Mouse (Mus musculus) retina, embryonic 14.5 days (tissue): ENCODE data around the gene Scaf1.
"Not testable (repeated sequence)": the region's sequence is repeated elsewhere in the genome, so short reads cannot be mapped to it uniquely, and the experiment has no call there.

ENCODE experiments used
- DNase-seq: peaks from one replicate; pipeline ENCODE4 v3.0.0-alpha.2; 2015; ENCODE audit warnings: low spot score

Scaf1 gene

DNA sequence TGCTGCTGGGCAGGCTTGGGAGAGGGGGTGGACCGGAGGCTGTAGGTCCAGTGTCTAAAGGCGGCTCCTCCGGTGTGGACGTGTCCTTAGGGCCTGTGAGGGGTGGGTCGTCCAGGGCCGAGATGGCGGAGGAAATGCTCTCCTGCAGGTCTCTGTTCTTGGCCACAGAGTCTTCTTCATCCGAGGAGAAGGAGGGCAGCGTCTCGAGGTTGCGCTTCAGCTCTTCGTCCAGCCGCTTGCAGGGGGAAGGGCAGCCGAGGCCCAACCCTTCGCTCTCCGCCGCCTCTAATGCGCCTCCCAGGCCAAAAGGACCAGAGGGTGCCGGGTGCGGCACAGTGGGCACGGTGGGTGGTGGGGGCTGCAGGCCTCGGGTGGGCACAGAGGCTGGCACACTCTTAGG lies 29.6 kb upstream of the Scaf1 start:
- no peak for DNase-seq

DNA sequence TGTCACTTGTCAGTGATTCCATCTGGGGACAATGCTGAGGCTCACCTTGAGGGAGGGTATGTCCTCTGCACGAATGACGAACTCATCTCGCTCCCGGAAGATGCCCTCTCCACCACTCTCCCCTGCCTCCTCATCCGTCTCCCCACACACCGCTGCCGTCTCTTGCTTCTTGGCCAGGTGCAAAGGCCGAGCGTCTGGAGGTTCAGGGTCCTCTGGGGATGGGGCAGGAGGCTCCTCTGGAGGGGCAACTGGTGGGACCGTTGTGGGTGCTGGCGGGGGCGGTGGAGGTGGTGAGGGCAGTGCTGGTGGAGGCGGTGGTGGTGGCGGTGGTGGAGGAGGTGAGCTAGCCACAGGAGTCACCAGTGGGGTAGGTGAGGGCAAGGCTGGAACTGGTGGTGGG lies 27.1 kb upstream of the Scaf1 start:
- DNase-seq = no peak

GRCm38 (mm10) chr7:45040851-45041250 lies 24.7 kb upstream of the Scaf1 start:
- DNase-seq = no peak

DNA sequence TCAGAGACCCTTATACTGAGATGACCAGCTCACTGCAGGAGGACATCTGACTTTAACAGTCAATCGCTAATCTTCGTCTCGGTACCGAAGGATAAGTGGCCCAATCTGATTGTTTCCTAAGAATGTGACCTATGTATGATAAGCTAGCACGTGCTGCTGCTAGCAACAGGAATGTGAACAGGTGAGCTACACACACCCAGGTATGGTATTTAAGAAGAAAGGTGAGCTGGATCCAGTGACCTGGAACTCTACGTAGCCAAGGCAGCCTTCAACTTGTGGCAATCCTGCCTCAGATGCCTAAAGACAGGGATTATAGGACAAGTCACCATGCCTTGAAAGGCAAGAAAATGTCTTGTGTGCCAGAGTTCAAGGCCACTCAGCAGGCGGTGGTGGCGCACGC lies 22.2 kb upstream of the Scaf1 start:
- DNase-seq = no peak

DNA sequence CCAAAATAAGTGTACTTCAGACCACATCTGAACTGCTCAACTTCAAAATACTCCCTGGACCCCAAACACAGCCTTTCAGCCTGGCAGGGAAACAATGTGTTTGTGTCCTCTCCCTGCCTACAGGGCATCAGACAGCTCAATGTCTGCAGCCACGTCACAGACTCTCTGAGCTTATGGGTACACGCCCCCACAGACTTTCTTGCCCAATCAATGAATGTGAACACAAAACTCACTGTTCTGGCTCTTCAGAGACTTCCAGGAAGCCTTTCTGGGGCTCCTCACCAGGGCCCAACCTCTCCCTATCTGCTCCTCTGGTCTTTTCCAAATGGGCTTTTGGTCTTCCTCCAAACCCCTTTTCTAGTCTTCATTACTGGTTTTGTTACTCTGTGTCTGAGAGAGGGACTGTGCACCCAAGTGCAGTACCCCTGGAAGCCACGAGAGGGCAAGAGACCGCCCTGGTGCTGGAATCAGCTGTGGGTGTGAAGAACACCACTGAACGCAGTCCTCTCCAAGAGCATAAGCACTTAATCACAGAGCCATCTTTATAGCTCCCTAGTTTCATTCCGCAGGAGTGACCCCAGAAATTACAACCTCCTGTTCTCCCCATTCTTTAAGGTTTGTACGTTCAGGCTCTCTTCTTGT lies 21.7 kb upstream of the Scaf1 start:
- peak; percentile 64 for DNase-seq

- DNase-seq = no peak
Measured at GRCm38 (mm10) chr7:45036702-45037101, 20.5 kb upstream of the Scaf1 start.

- no peak for DNase-seq
Measured at GRCm38 (mm10) chr7:45035631-45036030, 19.5 kb upstream of the Scaf1 start.

DNA sequence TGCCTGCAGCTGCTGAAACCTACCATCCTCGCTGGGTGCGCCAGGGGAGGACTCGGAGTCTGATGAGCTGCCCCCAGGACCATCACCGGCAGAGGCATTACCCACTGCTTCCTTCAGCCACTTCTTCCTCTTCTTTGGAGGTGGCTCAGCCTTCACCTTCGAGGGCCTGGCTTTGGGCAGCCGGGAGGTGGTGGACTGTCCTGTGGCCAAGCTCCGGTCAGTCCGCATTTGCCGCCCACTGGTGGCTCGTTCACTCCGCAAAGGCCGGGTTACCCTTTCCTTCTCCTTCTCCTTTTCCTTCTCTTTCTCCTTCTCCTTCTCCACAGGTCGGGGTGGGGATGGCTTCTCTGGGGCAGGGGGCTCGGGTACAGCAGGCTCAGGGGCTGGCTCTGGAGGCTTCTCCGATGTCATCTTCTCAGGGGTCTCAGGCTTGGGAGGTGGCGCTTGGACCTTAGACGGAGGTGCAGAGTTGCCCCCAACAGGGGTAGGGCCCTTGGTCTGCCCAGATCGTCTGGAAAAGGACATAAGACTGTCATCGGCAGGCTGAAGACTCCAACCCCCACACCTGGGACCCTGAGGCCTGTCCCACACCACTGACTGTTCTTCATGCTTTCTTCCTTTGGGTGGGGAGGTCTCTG lies 17.7 kb upstream of the Scaf1 start:
- DNase-seq = no peak

- DNase-seq = no peak
Measured at GRCm38 (mm10) chr7:45030857-45031256, 14.7 kb upstream of the Scaf1 start.

- no peak for DNase-seq
Measured at GRCm38 (mm10) chr7:45029995-45030394, 13.8 kb upstream of the Scaf1 start.

DNA sequence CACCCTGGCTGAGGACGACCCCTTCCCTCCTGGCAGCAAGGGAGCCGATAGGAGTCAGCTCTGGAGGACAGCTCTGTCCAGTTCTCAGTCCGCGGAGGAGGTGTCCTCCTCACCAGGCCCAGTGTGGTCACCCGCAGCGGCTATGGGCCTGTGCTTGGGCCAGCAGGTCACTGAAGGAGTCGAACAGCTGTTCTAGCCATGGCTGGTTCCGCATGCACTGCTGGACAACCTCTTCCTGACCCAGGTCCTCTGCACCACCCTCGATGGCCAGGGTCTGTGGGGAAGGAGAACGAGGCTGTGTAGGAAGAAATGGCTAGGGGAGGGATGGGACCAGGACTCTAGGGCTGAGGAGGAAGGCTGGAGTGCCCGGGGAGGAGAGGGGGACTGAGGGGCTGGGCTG lies 12.2 kb upstream of the Scaf1 start:
- no peak for DNase-seq

DNA sequence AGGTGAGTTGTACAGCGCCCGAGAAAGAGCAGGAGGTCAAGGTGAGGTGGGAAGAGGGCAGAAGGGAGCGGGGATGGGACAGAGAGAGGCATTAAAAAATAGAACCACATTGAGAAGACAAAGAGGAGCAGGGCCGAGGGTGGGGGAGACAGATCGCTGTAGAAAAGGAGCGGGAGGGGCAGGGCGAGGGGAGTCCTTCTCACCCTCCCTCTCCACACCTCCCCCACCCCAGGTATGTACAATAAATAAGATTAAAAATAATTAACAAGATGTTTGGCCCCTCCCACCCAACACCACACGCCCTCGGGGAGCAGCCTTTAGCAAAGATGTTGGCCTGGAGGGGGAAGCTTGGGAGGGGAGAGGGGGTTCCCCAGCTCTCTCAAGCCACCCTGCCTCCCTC lies 11.6 kb upstream of the Scaf1 start:
- no peak for DNase-seq

GRCm38 (mm10) chr7:45026256-45026655 lies 10.1 kb upstream of the Scaf1 start:
- DNase-seq = no peak

- DNase-seq = no peak
Measured at GRCm38 (mm10) chr7:45025601-45026220, 9.5 kb upstream of the Scaf1 start.

DNA sequence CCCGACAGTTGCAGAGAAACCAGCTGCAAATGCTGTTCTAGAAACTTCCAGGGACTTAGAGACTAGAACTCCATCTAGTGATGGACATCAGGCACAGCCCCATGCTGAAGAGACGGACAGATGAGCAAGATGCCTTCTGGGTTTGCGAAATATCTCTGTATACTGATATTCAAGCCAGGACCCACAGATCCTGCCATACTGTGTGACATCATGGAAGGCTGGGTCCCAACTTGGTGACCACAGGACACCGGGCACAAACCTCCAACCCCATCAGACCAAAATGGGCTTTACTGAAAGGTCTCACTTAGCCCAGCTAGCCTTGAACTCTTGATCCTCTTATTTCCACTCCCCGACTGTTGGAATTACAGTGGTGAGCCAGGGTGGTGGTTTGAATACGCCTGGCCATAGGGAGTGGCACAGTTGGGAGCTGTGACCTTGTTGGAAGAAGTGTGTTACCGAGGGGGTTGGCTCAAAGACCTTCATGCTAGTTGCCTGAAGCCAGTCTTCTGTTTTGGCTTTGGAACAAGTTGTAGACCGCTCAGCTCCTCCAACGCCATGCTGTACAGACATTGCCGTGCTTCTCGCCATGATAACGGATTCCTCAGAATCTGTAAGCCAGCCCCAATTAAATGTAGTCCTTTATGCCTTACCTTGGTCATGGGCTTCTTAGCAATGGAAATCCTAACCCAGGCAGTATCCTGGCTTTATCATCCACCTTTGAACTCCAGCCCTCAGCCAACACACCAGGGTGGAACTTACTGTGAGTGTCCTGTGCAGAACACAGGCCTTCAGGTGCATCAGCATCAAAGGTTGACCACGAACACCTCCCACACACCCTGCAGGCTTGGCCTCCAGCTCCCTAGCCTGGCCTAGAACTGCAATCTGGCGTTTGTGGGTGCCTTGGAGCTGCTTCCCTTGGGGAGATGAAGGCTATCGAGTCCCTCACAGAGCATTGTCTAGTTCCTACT lies 8.4 kb upstream of the Scaf1 start:
- no peak for DNase-seq

GRCm38 (mm10) chr7:45023711-45024110 lies 7.5 kb upstream of the Scaf1 start:
- DNase-seq = not testable (repeated sequence)

DNA sequence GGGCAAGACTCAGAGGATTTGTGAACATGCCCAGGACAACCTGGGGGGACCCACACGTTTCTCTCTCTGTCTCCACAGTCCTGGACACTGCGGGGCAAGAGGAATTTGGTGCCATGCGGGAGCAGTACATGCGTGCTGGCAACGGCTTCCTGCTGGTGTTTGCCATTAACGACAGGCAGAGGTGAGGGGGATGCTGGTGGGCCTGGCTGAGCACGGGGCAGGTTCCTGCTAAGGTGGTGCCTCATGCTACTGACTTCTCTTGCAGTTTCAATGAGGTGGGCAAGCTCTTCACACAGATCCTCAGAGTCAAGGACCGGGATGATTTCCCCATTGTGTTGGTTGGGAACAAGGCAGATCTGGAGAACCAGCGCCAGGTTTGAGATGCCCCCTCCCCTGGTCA lies 4.1 kb upstream of the Scaf1 start:
- DNase-seq = no peak

DNA sequence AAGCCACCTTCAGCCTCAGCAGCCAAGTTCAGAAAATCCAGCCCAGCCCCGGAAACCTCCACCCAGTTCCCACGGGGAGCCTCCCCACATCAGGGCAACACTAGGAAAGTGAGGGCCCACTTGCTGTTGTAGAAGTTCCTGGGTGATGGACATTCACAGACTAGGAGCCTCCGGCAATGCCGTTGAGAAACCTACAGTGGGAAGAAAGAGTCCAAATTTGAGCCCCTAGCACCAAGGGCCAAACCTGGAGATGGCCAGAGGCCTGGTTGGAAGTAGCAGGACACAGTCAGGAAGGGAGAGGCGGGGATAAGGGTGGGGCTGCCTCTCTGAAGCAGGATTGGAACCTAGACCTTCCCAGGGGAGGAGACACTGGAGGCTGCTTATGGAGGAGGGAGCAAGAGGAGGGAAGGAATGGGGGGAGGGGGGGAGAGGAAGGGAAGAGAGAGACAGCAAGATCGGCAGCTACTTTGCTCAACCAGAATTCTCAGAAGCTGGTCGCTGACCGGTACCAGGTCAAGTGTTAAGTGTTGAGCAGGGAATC lies 2.9 kb upstream of the Scaf1 start:
- DNase-seq = no peak

DNA sequence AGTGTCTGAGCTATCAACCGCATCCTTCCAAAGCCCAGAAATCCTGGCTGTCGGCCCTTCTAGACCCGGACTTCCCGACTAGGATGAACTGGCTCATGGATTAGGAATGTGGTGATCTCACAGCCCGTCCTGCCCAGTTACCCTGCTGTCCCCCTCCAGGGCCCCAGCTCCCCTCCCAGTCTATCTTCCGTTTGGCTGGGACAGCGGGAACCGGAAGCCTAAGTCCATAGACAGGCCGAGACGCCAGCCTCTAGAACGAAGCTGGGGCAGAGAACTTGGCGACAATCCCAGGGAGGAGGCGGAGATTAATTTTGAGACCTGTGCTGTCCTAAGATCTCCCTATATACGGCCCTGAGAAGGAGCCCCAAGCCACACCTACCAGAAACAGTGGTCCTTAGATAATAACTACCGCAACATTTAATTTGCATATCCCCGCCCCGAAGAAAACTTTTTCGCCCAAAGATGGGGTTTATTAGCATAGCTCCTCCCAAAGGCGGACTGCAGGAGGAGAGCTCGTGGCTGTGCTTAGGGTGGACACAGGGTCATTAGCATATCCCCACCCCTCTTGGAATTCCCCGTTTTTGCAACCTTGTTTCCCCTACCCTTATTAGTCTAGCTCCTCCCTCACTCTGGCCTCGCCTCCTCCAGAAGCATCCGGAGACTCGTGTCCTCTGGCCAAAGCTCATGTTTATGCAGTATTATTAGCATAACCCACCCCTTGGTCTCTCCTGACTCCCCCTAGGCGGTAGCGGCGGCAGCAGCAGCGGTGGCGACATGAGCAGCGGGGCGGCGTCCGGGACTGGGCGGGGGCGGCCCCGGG lies 1.3 kb upstream of the Scaf1 start, which contains the start of gene Rras:
Gene Rras, plus strand, starts transcription at position 720 of the 820 bp plus-strand sequence.
- peak; percentile 96 for DNase-seq

DNA sequence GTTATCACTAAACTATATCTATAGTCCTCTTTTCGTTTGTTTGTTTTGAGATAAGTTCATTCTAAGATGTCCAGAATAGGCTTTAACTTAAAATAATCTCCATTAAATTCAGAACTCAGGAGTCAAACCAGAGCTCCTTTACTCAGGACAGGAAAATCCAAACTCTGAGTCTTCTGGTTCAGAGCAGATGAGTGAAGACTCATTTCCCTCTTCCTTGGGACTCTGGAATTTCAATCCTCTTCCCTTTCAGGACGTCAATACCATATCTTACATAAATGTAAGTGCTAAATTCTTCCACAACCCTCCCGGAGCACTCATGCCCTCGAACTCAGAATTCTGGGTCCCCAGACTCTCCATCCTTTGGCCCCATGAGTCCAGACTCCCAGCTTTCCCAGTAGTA lies 598 bp upstream of the Scaf1 start:
- no peak for DNase-seq

- DNase-seq = no peak
Measured at GRCm38 (mm10) chr7:45015344-45015956, 713 bp downstream of the Scaf1 start.
